Mouse (Mus musculus) liver, embryonic 18 days (tissue): ENCODE data around the gene Rdh1. TPM values are rescaled to one million over a fixed set of nuclear protein-coding genes. Genes with fewer than 3 reads are reported as not detected.

ENCODE experiments used
- polyA plus RNA-seq: library from polyadenylated mRNA; depleted of rRNA; stranded (reverse); fragments of >200 nt; gene quantifications from 2 replicates; pipeline ENCODE4 v1.2.3, GENCODE M21; 2012; rRNA removed

Gene Rdh1
- polyA plus RNA-seq: 0.14 and 0.21 TPM in 2 replicates

DNA sequence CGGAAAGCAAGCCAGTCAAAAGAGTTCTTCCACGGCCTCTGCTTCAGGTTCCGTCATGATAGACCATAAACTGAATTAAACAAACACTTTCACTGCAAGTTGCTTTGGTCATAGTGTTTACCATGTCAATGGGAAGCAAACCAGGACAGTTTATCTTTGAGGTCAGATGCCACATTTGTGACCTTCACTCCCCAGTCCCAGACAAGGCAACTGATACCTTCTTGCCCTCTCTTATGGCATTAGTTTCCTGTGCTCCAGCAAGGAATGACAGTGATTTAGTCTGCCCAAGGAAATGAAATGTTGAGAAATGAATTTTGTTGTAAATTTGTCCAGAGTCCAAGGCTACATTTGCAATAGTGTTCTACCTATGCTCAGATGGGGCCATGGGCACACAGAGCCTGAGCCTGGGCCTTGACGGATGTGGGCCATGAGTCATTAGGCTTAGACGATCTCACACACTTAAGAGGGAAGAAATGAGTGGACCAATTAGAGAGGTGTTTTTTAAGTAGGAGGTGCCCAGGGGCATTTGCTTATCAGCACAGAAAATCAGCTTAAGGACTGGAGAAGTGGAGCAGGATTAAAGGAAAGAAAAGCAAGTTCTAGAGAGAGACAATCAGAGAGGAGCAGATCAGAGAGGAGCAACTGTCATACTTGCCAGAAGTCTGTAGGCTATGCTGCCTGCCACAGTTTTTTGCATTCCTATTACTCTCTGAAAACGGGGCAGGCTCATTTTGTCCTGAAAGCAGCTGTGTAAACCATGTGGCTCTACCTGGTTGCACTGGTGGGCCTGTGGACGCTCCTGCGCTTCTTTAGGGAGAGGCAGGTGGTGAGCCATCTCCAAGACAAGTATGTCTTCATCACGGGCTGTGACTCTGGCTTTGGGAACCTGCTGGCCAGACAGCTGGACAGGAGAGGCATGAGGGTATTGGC lies at the start of gene Rdh1, which contains the start of gene Rdh16f1:
Gene Rdh1, plus strand, starts transcription at position 541 of the 930 bp plus-strand sequence.
Gene Rdh16f1, plus strand, starts transcription at position 607 of the 930 bp plus-strand sequence.

GRCm38 (mm10) chr10:127724178-127724577 lies 35.3 kb upstream of the Rdh1 start, which contains the start of gene Tac2:
Gene Tac2, plus strand, starts transcription at chr10:127724478.

DNA sequence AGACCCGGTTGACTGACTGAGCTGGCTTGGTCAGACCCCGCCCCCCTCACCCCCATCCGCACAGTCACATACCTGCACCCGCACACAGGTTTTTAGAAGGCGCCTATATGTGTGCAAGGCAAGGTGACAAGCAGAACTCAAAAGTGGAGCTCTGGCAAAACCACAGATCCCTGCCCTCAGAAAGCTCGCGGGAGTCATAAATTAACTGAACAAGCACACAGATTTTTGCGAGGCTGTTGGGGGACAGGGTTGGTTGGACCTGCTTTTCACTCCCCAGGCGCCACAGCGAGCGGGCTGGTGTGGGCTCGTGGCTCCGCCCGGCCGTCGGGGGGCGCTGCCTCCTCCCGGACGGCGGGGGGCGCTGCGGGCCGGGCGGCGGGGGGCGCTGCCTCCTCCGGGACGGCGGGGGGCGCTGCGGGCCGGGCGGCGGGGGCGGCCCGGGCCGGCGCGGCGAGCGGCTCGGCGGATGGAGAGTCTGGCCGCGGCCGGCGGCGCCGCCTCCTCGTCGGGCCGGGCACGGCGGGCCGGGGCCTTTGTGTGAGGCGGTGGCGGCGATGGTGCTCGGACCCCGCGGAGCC lies 20.3 kb upstream of the Rdh1 start, which contains the start of gene Zbtb39:
Gene Zbtb39, plus strand, starts transcription at position 456 of the 578 bp plus-strand sequence.

GRCm38 (mm10) chr10:127751548-127751947 lies 8.0 kb upstream of the Rdh1 start, which contains the start of gene Gpr182:
Gene Gpr182, minus strand, starts transcription at chr10:127751732.

GRCm38 (mm10) chr10:127776011-127776410 lies 16.5 kb downstream of the Rdh1 start, which contains the start of gene Rdh9:
Gene Rdh9, plus strand, starts transcription at chr10:127776386.

DNA sequence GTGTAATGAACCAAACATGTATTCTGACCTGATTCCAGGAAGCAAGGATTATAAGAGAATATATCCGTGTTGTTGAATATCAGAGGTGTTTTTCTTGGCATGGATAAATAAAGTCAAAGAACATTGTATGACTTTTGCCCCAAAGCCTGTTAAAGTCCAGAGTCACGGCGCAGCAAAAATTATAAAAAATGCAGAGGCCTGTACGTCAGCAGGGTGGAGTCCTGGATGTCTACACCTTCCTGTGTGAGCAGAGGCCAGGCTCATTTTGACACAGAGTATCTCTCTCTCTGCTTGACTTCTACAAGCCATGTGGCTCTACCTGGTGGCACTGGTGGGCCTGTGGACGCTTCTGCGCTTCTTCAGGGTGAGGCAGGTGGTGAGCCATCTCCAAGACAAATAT lies 41.4 kb downstream of the Rdh1 start, which contains the start of gene Rdh16:
Gene Rdh16, plus strand, starts transcription at position 262 of the 400 bp plus-strand sequence.

Other genes starting within 250 kb of the Rdh1 start
- 58.2 and 83.8 TPM in 2 replicates for gene Ndufa4l2, start 244.8 kb upstream of the Rdh1 start, polyA plus RNA-seq
- gene Shmt2, start 237.3 kb upstream of the Rdh1 start, polyA plus RNA-seq: 109 and 125 TPM in 2 replicates
- 0.03 and 0.07 TPM in 2 replicates for gene Nxph4, start 225.2 kb upstream of the Rdh1 start, polyA plus RNA-seq
- 38.9 and 48.4 TPM in 2 replicates for gene Lrp1, start 138.6 kb upstream of the Rdh1 start, polyA plus RNA-seq
- 18.8 and 20.1 TPM in 2 replicates for gene Stat6, start 116.7 kb upstream of the Rdh1 start, polyA plus RNA-seq
- 4.6 and 6.2 TPM in 2 replicates for gene Nemp1, start 92.8 kb upstream of the Rdh1 start, polyA plus RNA-seq
- gene Nab2, start 91.2 kb upstream of the Rdh1 start, polyA plus RNA-seq: 7.7 and 8.1 TPM in 2 replicates
- gene Myo1a, start 54.6 kb upstream of the Rdh1 start, polyA plus RNA-seq: 0.17 and 0.19 TPM in 2 replicates
- gene Tac2, start 35.2 kb upstream of the Rdh1 start, polyA plus RNA-seq: 6.1 and 6.2 TPM in 2 replicates
- gene Zbtb39, start 20.2 kb upstream of the Rdh1 start, polyA plus RNA-seq: 2.8 and 3.2 TPM in 2 replicates
- gene Gpr182, start 8.0 kb upstream of the Rdh1 start, polyA plus RNA-seq: 16.2 and 17.6 TPM in 2 replicates
- 0.08 and 0.13 TPM in 2 replicates for gene Rdh16f1, start 66 bp downstream of the Rdh1 start, polyA plus RNA-seq
- gene Rdh9, start 16.7 kb downstream of the Rdh1 start, polyA plus RNA-seq: 0.81 and 1.4 TPM in 2 replicates
- gene Rdh16, start 41.4 kb downstream of the Rdh1 start, polyA plus RNA-seq: 0.07 and 0.08 TPM in 2 replicates
- gene Rdh19, start 90.2 kb downstream of the Rdh1 start, polyA plus RNA-seq: 0.03 and 0.04 TPM in 2 replicates
- 3.1 TPM in 2 replicates for gene Rdh16f2, start 106.8 kb downstream of the Rdh1 start, polyA plus RNA-seq
- gene Rdh7, start 129.1 kb downstream of the Rdh1 start, polyA plus RNA-seq: 220 and 280 TPM in 2 replicates
- 0.02 and 0.04 TPM in 2 replicates for gene Sdr9c7, start 138.8 kb downstream of the Rdh1 start, polyA plus RNA-seq
- 9.3 and 13.8 TPM in 2 replicates for gene Hsd17b6, start 247.9 kb downstream of the Rdh1 start, polyA plus RNA-seq